Mouse (Mus musculus) liver, postnatal 0 days (tissue): ENCODE measurements around the gene Mgat4e.

Source experiments
- CTCF ChIP-seq: sonication (generic); IDR thresholded peaks from 2 replicates; pipeline ENCODE4 v1.5.1; 2016; ENCODE audit warnings: antibody characterized with exemption, low read depth
- EP300 ChIP-seq: IDR thresholded peaks from 2 replicates; pipeline ENCODE4 v1.6.1; 2016; ENCODE audit warnings: antibody characterized with exemption, low read depth, mild to moderate bottlenecking

- TF ChIP-seq CTCF, result no peak
- no peak for TF ChIP-seq EP300
These were observed 9.0 kb upstream of the Mgat4e start for GRCm38 (mm10) chr1:134558511-134558910.
